Mouse (Mus musculus): ENCODE results near the gene Gm38431. TPM values are rescaled to one million over a fixed set of nuclear protein-coding genes. Genes with fewer than 3 reads are reported as not detected.

Gm38431 gene
- polyA plus RNA-seq (2017; shearing (Covaris generic)): 5.8 TPM

DNA sequence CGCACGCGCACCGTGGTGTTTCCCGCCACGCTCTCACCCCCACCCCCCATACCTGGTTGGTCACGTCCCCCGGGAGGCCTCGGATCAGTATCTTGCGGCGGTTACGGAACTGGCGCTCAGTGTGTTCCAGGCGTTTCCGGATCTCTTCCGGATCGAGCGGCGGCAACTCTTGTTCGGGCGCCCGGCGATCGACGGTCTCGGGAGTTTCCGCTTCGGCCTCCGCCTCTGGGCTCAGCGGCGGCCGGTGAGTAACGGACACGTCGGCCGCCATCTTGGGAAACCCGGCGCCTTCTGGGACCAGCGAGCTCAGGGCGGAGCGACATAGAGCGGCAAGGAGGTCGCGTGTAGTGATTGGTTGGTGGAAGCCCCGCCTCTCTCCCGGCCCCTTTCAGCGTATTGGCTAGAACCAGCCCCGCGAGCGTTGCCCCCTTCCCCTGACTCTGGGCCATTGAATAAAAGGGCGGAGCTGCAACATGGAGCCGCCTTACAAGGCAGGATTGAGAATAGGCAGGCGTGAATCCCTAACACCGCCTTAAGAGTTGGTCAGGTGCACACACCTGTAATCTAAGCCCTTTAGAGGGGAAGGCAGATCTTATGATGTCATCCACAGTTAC lies at the start of gene Gm38431, which contains the start of gene Raver1:
Gm38431 (minus strand) TSS at position 291 of the 614 bp plus-strand sequence.
Raver1 (minus strand) TSS at position 302 of the 614 bp plus-strand sequence.

DNA sequence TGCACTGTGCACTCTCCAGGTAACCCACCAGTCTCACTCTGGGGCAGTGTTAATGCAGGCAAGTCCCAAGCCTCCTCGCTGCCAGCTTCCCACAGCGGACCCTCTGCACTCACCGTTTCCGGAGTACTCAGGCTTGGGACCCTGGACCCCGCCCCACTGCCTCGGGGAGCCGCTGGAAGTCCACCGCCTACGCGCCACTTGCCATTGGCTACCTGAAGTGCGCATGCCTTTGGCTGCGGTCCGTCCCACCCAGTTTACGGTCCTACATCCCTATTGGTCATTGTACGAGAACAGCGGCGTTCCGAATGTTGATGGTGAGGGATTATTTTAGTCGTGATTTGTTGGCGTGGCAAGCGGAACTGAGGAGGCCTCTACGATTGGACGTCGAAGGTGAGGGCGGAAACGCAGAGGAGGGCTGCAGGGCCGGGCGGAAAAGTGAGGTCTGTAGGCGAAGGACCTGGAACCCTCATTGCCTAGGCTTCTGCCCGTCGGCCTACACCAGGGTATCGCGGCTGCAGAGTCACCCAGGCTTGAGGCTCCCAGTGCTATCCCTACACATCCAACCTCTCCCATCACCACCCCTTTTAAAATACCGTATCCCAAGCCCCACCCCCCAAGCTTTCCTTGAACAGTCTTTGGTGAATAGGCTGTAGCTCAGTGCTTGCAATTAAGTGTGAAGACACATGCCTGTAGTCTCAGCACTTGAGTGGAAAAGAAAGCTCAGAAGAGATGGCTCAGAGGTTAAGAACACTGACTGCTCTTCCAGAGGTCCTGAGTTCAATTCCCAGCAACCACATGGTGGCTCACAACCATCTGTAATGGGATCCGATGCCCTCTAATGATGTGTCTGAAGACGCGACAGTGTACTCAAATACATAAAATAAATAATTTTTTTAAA lies 39.5 kb upstream of the Gm38431 start, which contains the start of gene Tyk2:
Tyk2 (minus strand) TSS at position 185 of the 898 bp plus-strand sequence.

DNA sequence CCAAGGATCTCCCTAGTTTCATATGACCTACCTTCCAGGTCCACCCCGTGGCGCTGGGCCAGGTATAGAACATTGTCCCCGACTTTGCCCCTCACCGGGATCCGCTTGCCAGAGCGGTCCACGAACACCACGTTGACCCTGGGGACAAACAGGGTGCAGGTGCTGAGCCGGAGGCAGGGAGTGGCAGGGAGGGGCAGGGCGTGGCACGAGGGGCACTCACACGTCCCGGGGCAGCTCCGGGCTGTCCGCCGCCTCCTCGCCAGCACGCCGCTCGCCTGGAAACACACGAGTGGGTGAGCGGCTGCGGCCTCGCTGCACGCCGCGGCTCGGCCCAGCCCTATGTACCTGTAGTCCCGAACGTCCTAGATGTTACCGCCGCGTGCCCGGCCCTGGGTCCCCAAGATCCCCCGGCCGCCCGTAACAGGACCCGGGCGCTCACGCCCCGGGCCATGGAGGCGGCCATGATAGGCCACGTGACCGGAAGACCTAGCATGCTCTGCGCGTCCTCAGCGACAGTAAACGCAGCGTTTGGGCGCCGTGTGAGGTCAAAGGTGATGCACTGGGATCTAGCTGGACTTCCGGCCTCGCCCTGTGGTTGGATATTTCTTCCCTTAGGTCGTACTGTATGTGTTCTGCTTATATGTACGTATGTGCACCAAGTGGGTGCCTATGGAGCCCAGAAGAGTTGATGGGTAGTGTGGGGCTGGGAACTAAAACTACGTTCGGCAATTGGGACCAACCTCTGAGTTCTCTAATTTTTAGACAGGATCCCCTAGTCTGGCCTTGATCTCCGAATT lies 18.6 kb downstream of the Gm38431 start, which contains the start of the genes Gm49373 and Fdx1l:
Gm49373 (minus strand) TSS at position 53 of the 797 bp plus-strand sequence.
Fdx1l (minus strand) TSS at position 571 of the 797 bp plus-strand sequence.

DNA sequence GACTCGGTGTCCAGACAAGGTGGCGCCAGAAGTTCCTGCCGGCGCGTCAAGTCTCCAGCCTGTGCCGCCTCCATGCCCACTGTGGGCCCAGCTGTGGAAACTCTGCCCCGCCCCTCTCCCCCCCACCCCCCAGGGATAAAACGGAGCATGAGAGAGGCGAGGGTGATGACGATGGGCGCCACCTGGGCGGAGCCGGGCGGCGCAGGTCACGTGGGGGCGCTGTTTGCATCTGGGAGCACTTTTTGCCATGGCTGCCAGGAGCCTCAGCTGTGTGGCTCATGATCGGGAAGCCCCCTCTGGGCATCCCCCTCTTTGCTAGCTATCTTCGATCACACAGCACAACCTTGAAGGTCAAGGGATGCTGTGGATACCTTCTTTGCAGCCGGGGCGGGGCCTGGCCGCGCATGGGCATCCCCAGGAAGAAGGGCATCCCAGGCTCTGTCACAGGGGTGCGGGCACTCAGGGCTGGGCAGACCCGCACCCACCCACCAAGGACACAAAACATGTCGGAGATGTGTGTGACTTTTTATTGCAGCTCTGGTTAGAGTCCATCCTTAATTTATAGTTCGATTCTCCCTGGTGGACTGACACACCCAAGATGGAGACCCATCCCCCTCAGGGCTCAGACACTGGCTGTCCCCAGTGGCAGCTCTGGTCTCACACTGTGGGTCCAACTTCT lies 24.7 kb downstream of the Gm38431 start, which contains the start of gene Zglp1:
Zglp1 (minus strand) TSS at position 88 of the 679 bp plus-strand sequence.

DNA sequence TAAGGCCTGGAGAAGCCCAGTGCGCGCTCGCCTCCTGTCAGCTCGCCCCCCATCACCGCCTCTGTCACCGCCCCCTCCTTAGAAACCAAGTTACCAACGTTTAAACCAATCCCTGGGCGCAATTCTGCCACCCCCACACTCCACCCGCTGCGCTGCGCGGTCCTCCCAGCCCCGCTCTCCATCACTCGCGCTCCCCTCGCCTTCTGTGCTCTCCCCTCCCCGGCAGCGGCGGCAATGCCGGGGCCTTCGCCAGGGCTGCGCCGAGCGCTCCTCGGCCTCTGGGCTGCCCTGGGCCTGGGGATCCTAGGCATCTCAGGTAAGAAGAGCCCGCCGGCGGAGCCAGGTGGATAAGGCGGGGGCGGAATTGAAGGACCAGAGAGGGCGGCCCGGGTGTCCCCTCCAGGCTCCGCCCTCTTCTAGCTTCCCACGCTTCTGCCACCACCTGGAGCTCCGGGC lies 59.9 kb downstream of the Gm38431 start, which contains the start of gene Icam5:
Icam5 (plus strand) TSS at position 178 of the 456 bp plus-strand sequence.

DNA sequence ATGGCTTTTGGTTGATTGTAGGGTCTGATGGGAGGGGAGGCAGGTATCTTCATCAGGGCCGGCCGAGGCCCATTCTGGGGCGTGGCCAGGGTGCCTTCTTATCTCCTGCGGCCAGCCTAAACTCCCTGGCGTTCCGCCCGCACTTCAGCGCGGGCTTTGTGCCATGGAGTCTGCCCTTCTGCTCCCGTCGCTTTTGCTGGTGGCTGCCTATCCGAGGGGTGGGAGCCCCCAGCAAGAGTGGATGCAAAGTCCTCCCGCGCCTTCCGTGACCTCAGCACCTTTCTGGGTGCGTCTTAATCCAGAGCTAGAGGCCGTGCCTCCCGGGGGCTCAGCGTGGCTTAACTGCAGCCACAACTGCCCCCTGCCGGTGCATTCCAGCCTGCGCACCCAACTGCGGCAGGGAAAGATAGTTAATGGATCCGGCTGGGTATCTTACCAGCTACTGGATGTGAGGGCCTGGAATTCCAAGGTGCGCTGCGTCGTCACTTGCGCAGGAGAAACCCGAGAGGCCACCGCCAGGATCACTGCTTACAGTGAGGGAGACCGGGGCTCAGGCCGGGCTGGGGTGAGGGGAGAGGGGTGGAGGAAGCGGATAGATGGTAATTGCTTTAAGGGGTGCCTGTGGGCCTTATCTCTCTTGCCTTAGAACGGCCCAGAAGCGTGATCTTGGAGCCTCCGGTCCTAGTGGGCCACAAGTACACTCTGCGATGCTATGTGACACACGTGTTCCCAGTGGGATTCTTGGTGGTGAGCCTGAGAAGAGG lies 62.3 kb downstream of the Gm38431 start, which contains the start of gene Icam4:
Icam4 (plus strand) TSS at position 83 of the 764 bp plus-strand sequence.

Other genes with a start within 250 kb of the Gm38431 start
- 64.3 TPM for gene A230050P20Rik, start 223.4 kb downstream of the Gm38431 start, polyA plus RNA-seq (2017; shearing (Covaris generic))
- 1.5 TPM for gene Angptl6, start 212.3 kb downstream of the Gm38431 start, polyA plus RNA-seq (2017; shearing (Covaris generic))
- 94.9 TPM for gene Ppan, start 203.8 kb downstream of the Gm38431 start, polyA plus RNA-seq (2017; shearing (Covaris generic))
- 278 TPM for gene Eif3g, start 193.4 kb downstream of the Gm38431 start, polyA plus RNA-seq (2017; shearing (Covaris generic))
- 116 TPM for gene Dnmt1, start 132.1 kb downstream of the Gm38431 start, polyA plus RNA-seq (2017; shearing (Covaris generic))
- 30.5 TPM for gene S1pr2, start 115.2 kb downstream of the Gm38431 start, polyA plus RNA-seq (2017; shearing (Covaris generic))
- gene Mrpl4, start 89.3 kb downstream of the Gm38431 start, polyA plus RNA-seq (2017; shearing (Covaris generic)): 138 TPM
- gene Icam1, start 76.0 kb downstream of the Gm38431 start, polyA plus RNA-seq (2017; shearing (Covaris generic)): 144 TPM
- 2.7 TPM for gene Icam4, start 62.6 kb downstream of the Gm38431 start, polyA plus RNA-seq (2017; shearing (Covaris generic))
- 1.4 TPM for gene Icam5, start 59.9 kb downstream of the Gm38431 start, polyA plus RNA-seq (2017; shearing (Covaris generic))
- not detected for gene Zglp1, start 24.9 kb downstream of the Gm38431 start, polyA plus RNA-seq (2017; shearing (Covaris generic))
- 0.29 TPM for gene Gm49373, start 18.9 kb downstream of the Gm38431 start, polyA plus RNA-seq (2017; shearing (Covaris generic))
- gene Fdx1l, start 18.4 kb downstream of the Gm38431 start, polyA plus RNA-seq (2017; shearing (Covaris generic)): 39.6 TPM
- gene Raver1, start within 50 bp of the Gm38431 start, polyA plus RNA-seq (2017; shearing (Covaris generic)): 72.7 TPM
- gene Tyk2, start 39.2 kb upstream of the Gm38431 start, polyA plus RNA-seq (2017; shearing (Covaris generic)): 120 TPM
- 345 TPM for gene Cdc37, start 58.0 kb upstream of the Gm38431 start, polyA plus RNA-seq (2017; shearing (Covaris generic))
- gene Pde4a, start 73.7 kb upstream of the Gm38431 start, polyA plus RNA-seq (2017; shearing (Covaris generic)): 0.62 TPM
- 48.0 TPM for gene Keap1, start 147.4 kb upstream of the Gm38431 start, polyA plus RNA-seq (2017; shearing (Covaris generic))
- gene S1pr5, start 156.4 kb upstream of the Gm38431 start, polyA plus RNA-seq (2017; shearing (Covaris generic)): not detected
- 76.7 TPM for gene Atg4d, start 173.3 kb upstream of the Gm38431 start, polyA plus RNA-seq (2017; shearing (Covaris generic))
- gene Kri1, start 196.0 kb upstream of the Gm38431 start, polyA plus RNA-seq (2017; shearing (Covaris generic)): 31.1 TPM
- gene Cdkn2d, start 199.4 kb upstream of the Gm38431 start, polyA plus RNA-seq (2017; shearing (Covaris generic)): 105 TPM
- gene Ap1m2, start 220.3 kb upstream of the Gm38431 start, polyA plus RNA-seq (2017; shearing (Covaris generic)): 2.6 TPM
- gene Slc44a2, start 228.7 kb upstream of the Gm38431 start, polyA plus RNA-seq (2017; shearing (Covaris generic)): 583 TPM